Mouse (Mus musculus): Measurements from ENCODE around the gene Urm1.

Gene Urm1

DNA sequence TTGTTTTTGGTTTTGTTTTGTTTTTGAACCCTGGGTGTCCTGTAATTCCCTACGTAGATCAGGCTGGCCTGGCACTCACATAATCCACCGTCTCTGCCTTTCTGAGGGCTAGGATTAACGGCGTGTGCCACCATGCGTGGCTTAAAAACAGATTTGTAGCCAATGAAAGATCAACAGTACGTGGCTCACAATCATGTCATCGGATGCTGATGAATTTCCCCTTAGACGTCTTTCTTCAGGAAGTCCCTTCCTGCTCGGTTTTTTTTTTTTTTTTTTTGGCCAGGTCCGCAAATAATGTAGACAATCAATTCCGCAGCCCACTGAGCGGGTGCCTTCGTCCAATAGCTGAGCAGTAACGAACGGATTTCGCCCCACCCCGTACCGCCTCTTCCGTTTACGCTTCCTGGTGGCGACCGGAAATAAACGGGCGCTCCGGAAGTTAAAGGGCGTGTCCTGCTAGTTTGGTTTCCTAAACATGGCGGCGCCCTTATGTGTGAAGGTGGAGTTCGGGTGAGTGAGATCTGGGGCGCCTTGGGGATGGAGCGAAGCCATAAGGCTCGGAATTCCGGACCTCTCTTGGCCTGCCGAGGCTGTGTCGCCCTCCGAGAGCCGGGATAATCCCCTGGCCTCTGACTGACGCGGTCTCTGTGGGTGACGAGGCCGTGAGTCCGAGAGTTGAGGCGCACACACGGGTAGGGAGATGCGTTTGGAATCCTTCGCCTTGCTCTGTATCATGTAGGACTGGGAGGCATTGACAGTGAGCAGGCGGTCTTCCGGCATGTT lies 7.2 kb downstream of the Urm1 start:
- CTCF ChIA-PET: interaction anchor here (0.6 to 1.4 kb wide), 2 partner anchors 22 to 29 kb away, joined by 3 read pairs; no protein-coding TSS in a partner anchor

DNA sequence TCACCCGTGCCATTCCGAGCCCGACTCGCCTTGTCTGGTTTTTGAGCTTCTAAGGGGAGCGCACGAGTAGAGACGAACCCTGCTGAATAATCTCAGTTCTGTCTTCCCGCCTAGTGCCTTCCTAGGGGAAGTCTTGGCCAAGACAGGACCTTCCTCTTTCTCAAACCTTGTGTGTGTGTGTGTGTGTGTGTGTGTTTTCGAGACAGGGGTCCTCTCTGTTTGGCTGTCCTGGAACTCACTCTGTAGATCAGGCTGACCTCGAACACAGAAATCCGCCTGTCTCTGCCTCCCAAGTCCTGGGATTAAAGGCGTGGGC lies 7.8 kb downstream of the Urm1 start:
- CTCF ChIA-PET: interaction anchor here (0.7 to 1.4 kb wide), 2 partner anchors 22 to 1314 kb away, joined by 3 to 4 read pairs; partner anchors contain the start of gene Fnbp1

DNA sequence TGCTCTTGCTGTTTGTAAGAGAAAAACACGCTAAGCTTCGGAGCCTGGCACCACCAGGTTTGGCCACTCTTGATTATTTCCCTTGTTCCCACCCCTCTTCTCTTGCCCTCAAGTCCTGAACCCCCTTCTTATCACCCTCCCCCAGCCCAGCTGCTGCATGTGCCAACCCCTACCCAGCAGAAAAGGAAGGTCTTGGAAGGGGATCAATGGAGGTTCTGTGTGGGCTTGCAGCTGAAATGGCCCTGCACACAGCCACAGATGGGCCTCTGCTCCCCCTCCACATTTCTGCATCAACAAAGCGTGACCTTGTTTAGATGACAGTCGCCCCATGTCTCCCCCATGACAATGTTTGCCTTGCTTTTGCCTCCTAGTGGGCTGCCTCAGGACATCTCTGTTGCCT lies 11.2 kb downstream of the Urm1 start:
- CTCF ChIA-PET: no interaction called here

DNA sequence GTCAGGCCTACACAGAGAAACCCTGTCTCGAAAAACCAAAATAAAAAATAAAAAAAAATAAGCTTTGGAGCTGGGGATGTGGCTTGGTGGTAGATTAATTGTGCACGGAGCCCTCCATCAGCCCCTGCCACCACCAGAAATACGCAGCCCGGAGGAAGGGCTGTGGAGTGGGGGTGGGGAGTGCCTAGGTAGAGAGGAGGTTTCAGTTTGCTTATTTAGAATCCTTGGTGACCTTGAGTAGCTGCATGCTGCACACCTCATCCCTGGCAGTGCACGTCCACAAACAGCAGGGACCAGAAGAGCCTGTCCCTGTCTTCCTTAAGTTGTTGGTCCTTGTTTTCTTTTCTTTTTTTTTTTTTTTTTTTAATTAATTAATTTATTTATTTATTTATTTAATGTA lies 13.9 kb downstream of the Urm1 start:
- CTCF ChIA-PET: interaction anchor here (0.7 kb wide), 2 partner anchors 17 to 35 kb away, joined by 4 to 8 read pairs; no protein-coding TSS in a partner anchor

DNA sequence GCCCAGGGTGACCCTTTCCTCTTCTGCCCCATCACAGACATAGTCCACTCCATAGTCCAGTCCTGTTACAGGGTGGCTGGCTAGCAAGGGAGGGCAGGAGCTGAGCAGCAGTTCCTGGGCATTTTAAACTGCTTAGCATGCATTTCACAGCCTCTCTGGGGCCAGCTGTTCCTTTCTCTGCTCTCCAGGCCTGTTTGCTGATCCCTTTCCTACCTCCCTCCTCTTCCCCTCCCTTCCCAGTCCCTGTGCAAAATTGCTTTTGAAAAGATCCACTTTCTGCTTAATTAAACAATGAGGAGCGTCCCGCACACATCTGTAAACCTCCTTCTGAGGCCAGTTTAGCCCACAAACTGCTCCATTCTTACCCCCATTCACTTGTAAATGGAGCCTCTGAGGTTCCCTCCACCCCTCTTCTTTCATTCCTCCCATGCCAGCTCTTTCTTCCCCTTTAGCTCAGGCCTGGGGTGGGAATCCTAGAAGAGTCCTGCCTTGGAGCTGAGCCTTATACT lies 15.6 kb downstream of the Urm1 start:
- CTCF ChIA-PET: no interaction called here

DNA sequence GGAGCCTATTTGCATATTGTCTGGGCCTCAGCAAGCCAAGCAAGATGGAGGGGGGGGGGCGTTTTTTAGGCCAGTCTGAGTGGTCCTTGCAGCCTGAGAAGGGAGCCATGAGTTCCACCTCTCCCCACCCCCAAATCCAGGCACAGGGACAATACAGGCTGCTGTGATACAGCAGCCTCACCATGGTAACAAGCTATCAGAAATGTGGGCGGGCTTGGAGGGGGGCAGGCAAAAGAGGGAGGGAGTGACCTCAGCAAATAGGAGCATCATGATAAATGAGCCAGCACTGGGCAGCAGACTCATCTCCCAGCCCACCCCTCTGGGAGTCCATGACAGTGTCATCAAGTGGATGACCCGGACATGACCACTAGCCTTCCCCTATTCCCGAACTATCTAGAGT lies 19.6 kb downstream of the Urm1 start:
- CTCF ChIA-PET: no interaction called here

DNA sequence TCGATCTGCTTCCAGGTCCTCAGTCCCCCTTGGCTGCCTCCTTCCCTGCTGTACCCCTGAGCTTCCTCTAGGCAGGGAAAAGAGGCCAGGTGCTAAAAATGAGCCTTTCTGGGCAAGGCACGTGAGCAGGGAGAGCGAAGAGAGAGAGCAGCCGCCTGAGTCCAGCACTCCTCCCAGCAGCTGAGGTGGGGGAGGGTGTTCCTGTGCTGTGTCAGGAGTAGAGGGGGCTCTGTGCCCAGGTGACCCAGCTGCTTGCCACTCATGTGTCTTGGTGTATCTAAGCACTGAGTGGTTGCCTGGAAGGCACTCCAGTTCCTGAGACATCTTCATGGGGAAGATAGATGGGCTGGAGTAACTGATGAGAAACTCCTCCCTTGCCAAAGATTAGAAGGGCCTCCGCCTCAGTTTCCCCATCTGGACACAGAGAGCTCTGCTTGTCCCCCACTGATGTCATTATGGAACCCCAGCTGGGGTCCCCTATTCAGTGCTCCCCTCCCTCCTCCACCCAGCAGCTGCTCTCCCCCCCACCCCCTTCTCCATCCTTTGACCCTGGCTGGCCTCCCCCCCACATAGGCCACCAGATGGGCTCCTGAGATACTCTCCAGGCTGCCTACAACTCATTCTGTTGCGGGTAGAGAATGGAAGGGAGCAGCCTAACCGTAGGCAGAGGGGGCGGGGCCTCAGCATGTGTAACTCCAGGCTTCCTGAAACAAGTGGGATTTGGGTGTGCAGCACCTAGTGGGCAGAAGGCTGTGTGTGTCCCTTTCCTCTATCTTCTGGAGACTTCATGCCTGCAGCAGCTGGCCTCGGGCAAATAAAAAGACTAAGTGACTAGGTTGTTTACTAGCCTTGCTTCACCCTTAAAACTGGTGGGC lies 23.6 kb downstream of the Urm1 start:
- CTCF ChIA-PET: no interaction called here

DNA sequence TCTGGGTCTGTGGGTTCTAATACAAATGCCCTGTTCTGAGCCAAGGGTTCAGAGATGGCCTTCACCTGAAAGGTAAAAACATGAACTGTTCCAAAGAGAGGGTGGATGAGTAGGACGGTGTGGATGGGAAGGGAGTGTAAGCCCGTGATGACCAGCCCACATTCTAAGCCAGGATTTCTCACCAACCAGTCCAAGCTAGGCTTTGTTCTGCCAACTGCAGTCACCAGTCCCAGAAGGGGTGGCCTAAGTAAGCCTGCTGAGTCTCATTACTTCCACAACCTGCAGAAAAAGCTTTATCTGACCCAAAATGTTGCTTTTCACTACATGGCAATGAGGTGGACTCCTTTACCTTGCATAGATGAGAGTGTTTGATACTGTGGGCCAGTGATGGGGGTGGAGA lies 24.2 kb downstream of the Urm1 start:
- CTCF ChIA-PET: interaction anchor here (0.6 kb wide), 1 partner anchor 985 kb away, joined by 9 read pairs; no protein-coding TSS in a partner anchor

DNA sequence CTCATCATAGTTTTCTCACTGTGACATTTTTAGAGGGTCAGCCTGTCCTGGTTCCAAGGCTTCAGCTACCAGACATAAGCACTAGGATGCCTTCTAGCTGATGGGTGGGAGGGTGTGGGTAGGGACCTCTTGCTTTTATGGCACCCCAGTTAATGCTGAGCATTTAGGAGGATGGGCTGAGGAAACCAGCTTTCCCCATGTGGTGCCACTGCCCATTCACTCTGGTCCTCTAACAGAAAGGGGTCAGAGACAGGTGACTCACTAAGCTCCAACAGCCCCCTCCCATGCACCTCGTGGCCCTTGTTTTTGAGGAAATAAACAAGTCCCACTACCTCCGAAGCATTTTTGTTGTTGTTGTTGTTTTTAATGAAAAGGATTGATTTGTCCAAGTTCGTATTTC lies 24.8 kb downstream of the Urm1 start:
- CTCF ChIA-PET: interaction anchor here (0.6 to 0.7 kb wide), 2 partner anchors 126 to 984 kb away, joined by 4 to 9 read pairs; no protein-coding TSS in a partner anchor

DNA sequence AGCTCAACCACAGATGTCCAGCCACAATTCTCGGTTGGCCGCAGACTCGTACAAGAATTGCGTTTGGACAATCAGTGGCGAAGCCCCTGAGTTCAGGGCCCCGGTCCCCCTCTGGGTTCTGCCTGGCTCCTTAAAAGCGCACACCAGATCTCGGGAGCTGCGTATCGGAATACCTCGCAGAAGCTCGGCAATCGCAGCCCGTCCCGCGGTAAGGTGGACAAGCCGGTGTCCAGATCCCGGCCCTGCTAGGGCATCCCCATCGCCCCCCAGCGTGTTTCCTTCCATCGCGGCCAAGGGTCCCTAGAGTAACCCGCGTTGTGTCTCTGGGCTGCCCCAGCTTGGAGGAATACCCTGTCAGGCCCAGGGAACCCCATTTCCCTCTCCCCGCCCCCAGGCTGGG lies 25.8 kb downstream of the Urm1 start:
- CTCF ChIA-PET: no interaction called here

DNA sequence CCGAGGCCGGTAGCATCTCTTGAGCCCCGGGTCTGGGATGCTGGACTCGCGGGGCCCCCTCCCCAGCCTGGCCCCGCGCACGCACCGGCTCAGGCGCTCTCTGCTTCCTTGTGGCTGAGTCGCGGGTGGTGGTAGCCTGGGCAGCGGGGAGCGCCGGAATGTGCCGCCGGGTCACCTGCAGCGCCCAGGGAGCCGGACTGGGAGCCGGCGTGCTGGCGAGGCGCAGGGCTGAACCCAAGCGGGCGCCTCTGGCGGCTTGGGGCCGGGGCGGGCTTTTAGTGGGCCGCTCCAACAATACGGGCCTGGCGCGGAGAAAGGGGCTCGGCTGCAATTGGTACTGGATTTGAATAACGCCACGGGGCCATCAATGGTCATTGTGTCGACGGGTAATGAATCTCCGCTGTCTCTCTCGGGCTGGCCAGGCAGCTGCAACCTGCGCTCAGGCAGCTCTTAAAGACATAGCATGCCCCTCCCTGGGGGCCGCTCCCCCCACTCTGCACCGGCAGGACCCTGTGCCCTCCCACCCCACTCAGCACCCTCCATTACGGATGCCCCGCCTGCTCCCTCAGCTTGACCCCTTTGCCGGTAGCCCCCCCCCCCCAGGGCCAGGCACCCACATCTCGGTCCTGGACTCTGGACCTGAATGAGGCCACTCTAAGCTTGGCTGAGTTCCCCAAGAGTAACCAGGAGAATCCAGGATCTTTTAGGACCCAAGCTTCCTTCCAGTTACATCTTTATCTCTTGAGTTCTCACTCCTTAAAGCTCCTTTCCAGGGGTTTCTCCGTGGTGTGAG lies 26.4 kb downstream of the Urm1 start:
- CTCF ChIA-PET: no interaction called here

DNA sequence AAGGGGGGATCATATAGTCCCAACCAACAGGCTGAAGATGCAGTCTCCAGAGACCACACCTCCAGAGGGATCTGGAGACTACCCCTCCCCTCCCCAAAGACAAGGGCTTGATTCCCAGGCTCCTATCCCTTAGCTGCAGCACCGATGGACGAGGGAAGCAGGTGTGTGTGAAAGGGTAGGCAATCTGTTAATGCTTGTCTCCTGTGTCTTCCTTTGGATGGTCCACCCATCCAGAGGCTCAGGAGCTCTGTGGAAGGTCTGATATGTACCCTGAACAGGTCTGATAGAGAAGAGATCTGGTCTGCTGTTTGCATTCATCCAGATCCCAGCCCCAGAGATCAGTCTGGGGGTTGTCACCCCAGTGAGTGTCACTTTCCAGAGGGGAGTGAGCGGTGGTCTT lies 27.0 kb downstream of the Urm1 start:
- CTCF ChIA-PET: no interaction called here

DNA sequence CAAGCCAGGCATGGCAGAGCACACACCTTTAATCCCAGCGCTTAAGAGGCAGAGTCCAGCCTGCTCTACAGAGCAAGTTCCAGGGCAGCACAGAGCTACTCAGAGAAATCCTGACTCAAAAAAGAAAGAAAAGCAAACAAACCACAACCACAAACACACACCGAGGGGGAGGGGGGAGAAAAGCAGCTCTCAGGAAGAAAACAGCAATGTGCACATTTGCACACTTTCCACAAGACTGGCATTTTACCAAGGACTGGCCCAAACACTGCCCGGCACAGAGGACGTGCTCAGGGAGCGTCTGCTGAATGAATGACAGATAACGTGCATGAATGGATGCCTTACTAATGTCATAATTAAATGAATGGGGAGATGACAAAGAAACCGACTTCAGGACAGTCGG lies 29.2 kb downstream of the Urm1 start:
- CTCF ChIA-PET: interaction anchor here (1.0 kb wide), 1 partner anchor 22 kb away, joined by 3 read pairs; no protein-coding TSS in a partner anchor

DNA sequence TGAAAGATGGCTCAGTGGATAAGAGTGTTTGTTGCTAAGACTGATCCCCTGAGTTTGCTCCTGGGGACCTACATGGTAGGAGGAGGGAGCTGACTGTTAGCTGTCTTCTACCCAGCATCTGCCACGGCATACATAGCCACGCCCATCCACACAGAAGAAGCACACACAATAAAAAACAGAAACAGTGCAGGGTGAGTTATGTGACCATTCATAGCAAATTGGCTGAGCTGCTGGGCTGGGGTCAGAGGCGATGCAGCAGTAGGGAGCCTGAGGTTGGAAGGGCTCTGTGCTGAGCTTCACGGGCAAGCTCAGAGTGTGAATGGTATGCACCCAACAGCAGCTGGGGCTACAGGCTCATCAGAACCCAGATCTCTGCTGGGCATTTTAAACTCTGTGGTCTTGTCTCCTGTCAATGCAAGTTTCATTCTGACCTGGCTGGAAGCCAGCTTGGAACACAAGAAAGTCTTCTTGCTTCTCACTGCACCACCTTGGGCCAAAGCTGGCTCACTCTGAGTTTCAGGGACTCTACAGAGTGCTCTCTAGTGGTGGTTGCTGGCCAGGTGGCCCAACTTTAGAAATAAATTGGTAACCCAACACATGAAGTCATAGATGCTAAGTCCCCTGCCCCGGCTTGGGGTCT lies 30.1 kb downstream of the Urm1 start:
- CTCF ChIA-PET: interaction anchor here (1.0 kb wide), 1 partner anchor 23 kb away, joined by 3 read pairs; no protein-coding TSS in a partner anchor

DNA sequence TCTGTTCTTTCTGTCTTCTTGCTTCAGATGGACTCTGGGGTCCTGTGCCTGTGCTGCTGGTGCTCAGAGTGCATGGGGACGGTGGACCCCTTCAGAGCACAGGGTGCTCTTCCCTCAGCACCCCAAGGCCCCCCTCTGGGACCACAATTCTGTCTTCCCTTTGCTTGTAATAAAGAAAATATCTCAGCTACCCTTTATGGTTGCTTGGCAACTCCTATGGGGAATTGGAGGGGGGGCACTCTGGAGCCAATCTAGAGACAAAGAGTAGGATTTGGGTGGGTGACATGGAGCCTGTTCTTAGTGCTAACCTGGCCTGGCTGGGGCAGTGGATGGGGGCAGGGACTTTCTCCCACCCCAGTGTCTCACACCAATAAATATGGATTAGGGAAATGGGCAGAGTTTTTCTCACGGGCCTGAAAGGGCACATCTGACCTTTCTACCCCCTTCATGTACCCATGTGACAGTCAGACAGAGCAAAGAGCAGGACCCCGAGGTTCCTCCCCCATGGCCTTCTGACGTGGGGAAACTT lies 33.1 kb downstream of the Urm1 start:
- CTCF ChIA-PET: no interaction called here

DNA sequence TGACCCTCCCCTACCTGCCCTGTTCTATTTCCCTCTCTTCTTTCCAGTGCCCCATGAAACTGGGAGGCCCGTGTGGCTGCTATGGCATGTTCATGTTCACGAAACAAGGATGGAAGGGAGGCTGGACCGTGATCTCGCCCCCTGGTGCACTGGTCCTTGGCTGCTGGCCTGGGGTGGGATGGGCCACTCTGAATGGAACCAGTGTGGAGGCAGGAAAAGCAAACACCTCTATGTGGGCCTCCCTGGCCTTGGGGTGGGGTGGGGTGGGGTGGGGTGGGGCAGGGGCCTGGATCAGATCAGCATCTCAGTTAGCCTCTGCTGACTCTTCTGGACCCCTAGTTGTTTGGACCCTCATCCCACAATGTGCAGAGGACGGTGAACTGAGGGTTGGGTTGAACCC lies 33.9 kb downstream of the Urm1 start:
- CTCF ChIA-PET: no interaction called here

DNA sequence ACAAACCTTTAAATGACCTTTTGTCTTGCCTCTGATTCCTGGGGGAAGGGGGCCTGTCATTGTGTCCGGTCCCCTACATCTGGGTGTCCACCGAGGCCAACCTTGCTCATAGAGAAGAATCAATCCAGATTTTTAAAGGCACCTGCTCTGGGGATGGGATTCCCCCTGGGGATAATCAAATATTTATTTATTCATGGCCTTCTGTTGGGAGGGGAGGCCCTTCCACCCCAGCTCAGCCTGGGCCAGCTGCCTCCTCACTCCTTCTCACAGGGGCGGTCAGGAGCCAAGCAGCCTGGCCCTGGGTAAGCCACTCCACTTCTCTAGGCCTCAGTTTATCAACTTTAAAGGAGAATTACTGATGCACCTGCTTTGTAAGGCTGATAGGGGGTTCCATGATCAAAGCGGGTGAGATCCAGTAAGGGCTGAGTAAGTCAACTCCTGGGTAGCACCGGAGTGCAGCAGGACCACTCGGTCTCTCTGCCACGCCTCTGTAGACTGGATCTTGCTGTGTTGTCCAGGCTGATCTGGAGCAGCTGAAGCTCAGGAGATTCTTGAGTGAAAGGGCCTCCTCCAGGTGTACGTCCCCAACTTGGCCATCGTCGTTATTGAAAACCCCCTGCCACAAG lies 35.8 kb downstream of the Urm1 start:
- CTCF ChIA-PET: no interaction called here

DNA sequence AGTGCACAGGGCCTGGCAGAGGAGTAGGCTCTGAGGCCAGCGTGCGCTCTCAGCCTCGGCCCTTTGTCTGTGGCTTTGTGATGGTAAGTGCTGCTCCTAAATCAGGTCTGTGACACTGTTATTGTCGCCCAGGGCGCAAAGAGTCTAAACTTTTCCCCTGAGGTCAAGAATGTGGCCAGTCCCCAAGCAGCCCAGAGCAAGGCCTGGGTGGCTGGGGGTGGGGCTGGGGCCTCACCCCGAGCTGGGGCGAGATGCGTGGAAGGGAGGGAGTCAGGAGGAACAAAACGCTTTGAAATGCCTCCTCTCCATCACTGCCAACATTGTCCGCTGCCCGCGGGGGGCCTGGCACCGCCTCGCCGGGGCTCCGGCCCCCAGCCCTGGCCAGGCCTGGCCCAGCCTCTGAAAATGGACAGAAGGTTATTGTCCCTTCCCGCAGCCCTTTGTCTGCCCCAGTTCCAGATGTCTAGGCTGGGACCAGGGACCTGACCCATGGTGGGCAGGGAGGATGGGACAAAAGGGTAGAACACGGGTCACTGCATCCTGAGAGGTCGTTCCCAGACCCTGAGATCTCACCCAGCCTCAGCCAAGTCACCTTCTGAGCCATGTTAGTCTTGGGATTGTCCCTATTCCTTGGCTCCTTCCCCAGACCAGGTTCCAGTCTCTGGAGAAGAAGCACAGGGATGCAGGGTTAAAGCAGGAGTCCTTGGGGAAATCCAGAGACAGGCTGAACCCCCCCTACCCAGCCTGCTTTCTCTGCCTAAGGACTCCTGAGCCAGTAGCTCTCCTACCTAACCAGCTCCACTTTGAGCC lies 36.8 kb downstream of the Urm1 start:
- CTCF ChIA-PET: no interaction called here

DNA sequence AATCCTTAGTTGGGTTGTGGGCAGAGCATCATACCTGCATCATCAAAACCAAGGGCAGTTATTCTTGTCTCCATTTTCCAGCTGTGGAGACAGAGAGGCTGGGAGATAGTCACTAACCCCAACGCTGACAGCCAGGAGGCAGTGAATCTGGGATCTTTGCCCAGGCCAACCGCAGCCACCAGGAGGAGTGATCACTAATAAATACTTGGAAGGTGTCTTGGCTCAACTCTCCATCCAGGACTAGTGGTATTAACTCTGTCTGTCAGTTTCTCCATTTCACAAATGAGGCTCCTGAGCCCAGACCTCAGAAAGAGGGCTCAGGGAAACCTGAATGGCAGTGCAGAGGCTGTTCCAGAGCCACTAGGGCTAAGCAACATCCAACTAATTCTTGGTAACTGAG lies 37.5 kb downstream of the Urm1 start:
- CTCF ChIA-PET: no interaction called here

DNA sequence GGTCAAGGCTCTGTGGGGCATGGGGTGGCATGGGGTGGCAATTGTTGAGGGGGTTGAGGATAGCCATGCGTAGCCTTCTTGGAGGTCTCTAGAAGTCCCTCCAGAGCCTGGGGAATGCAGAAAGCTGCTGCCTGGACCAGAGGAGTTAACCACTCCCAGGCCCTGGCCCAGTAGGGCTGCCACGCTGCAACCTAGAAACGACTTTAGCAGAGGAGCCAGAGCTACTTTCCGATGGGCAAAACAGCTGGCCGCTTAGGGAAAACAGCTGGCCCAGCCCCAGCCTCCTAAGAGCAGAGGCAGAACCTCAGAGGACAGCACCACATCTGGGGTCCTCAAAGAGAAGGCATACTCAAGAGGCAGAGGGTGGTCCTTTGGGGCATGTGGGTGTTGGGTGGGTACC lies 38.1 kb downstream of the Urm1 start:
- CTCF ChIA-PET: no interaction called here
